Mouse (Mus musculus): ENCODE measurements around the gene Scoc. TPM values are rescaled to one million over a fixed set of nuclear protein-coding genes. Genes with fewer than 3 reads are reported as not detected.
"Not testable (repeated sequence)": the region's sequence is repeated elsewhere in the genome, so short reads cannot be mapped to it uniquely, and the experiment has no call there.

The Scoc gene
- total RNA-seq (2021), result 10 to 100 TPM; 52.2 to 55.3 TPM
- long read RNA-seq, experiment 1, transcript Scoc-203 (4 exons, 409 nt), result major isoform, 32 of 44 reads
- long read RNA-seq, experiment 1, partial matches to known transcripts, result 2 of 44 reads
- long read RNA-seq, experiment 1, other reads (novel, unspliced or antisense), result 5 of 44 reads
- long read RNA-seq, experiment 2, transcript Scoc-203 (4 exons, 409 nt), result major isoform, 29 of 38 reads
- long read RNA-seq, experiment 2, partial matches to known transcripts, result 1 of 38 reads
- long read RNA-seq, experiment 2, other reads (novel, unspliced or antisense), result 6 of 38 reads

DNA sequence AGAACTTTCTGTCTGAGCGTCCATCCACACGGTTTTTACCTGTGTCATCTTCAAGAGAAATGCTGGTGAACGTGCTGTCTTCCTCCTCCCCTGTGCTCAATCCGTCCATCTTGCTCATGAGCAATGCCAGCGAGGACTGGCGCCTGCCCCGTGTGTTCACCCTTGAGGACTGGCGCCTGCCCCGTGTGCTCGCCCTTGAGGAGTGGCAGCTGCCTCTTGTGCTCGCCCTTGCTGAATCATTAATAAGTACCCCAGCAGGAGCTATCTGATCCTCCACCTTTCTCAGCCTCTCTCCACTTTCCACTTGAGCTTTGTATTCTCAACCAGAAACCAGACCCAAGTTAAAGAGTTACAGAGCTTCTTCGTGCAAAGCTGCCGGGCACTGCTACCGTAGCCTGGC is at the start of gene Scoc:
Gene Scoc, minus strand, starts transcription at position 170 of the 400 bp plus-strand sequence.
- DNase-seq (ENCODE audit: low spot score), result no peak

DNA sequence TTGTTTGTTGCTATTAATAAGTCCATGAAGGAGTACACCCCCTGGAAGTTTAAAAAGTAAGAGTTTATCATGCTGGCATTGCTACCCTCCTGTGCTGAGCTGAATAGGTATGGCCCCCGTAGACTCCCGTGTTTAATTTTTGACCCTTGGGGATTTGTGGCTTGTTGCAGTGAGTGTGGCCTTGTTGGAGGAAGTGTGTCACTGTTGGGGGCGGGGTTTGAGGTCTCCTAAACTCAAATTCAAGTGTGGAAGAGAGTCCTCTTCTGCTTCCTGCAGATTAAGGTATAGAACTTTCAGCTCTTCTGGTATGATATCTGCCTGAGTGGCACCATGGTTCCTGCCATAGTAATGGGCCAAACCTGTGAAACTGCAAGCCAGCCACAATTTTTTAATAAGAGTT is 1.4 kb upstream of the Scoc start:
- DNase-seq (ENCODE audit: low spot score), result no peak

DNA sequence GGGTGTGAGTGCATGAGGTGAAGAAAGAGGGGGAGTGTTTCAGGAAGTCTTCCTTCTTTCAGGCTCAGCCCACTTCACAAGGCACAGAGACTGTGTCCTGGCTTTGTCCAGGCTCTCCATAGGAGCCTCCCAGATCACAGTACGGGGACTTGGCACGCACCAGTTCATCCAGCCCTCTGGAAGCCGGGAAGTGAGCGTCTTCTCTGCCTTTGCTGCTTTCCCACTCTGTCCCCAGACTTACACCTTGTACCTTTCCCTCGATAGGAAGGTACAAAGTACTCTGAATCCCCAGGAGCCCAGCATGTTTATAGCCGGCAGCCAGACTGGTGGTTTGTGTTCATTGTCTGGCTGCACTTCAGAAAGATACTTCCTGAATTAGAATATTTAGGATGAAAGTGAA is 1.1 kb downstream of the Scoc start:
- DNase-seq (ENCODE audit: low spot score), result no peak

DNA sequence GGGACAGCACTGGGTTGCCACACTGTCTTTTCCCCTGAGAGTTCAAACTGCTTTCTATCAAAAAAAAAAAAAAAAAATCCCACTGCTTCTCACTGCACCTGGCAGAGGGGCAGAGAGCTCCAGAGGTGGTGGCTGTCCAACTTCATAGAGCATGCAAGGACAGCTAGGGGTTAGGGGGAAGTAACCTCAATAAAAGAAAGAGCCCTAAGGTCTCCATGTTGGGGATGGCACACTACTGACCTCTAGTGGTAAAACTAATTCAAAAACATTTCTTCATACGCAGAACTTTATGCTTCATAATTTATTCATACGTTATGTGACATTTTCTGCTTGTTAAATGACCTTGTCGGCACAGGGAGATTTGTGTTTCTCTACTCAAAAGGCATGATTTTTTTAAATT is 7.1 kb downstream of the Scoc start:
- DNase-seq (ENCODE audit: low spot score), result no peak

DNA sequence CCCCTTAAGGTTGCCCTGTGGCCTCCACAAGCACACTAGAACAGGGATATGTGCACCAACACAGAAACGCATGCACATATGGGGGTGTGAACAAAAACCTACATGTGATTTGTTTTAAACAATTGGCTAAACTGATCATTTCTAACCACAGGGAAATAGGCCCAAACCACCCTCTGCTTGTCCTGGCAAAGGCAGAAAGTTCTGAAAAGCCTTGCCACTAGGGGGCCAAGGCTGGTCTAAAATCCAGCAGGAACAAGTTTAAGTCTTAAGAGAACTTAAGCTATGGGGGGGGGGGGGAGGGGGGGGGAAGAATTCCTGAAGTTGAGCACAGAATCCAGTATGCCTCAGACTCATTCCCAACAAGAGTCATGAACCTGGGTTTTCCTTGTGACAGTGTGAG is 8.2 kb downstream of the Scoc start:
- no peak for DNase-seq (ENCODE audit: low spot score)

DNA sequence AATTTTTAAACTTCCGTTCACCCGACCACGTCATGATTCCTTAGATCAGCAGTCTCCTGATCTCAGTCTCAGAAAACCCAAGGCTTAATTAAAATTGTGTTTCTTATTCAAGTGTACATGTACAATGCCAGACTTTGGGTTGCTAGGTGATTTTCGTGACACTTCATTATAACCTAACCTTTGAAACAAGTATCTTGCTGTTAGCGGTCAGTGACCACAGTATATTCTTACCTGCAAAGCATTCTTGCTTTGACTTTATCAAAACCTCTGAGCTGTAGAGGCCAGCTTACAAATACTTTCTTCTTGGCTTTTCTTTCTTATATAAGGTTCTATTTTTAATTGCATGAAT is 15.2 kb downstream of the Scoc start:
- no peak for DNase-seq (ENCODE audit: low spot score)

DNA sequence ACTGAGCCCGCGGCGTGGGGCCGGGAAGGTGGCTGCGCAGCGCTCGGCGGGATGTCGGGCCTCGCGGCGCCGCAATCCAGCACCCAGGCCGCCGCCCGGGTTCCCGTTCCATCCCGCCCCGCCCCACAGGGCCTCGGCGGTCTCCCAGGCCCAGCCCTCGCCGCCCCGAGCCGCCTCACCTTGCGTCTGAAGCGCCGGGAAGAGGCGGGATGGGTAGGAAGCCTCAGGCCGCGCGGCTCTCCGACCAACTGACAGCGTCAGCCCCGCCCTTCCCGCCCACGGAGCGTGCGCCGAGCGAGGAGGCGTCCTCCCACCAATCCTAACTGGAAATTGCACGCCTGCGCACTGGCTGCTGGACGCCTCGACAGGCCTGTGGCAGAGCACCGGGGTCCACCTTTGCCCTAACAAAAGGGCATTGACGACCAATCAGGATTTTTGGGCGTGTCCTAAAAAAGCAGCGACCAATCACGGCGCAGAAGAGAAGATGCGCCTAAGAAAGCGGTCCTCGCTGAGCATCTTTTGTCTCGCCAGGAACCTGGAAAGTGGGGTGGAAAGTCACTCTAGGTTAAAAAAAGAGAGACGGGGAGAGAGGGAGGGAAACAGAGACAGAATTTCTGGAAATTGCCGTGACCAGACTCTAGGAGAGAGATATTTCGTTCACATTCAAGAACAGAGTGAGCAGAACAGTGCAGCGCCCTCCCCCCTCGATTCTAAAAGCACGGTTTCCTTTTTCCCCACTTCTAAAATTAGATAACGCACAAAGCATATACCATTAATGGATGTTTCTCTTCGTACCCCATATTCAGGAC is 15.7 kb downstream of the Scoc start:
- peak; percentile 98 for DNase-seq (ENCODE audit: low spot score)

DNA sequence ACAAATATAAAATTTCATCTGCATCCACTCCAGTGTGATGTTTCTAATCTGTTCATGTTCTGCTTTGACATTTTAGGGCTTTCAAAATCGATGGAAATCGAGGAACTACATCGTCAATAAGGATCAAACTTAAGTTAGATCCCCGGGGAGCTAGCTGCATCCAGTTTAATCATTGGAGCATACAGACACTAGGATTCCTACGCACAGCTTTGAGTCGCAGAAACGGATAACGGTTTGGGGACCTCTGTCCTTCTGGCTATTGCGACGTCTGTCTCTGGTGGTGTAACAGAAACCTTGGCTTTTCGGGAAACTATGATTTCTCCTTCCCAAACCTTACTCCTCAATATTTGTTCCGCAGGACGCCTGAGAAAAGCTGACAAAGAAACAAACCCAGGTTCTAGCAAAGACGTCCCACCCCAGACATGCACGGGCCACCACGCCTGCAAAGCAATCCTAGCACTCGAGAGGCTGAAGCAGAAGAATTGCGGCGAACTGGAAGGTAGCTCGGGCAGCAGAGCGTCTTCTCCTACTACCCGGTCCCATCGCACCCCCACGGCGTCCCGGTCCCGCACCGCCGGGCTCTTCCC is 16.4 kb downstream of the Scoc start:
- peak; percentile 3 for DNase-seq (ENCODE audit: low spot score)

DNA sequence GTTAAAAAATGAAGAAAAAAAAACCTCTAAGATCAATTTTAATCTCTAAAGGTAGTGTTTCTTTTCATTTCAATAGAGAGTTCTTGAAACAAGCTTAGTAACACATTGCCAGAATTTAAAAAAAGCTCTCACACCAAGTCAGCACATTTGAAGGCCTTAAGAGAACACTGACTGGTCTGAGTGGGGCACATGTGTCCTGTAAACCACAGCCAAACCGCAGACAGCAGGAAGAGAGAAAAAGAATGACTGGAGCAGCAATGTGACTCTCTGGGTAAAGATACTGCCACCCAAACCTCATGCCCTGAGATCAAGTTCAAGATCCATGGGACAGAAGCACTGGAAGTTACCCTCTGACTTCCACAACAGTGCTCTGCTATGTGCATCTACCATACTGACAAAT is 21.1 kb downstream of the Scoc start:
- DNase-seq (ENCODE audit: low spot score), result no peak

DNA sequence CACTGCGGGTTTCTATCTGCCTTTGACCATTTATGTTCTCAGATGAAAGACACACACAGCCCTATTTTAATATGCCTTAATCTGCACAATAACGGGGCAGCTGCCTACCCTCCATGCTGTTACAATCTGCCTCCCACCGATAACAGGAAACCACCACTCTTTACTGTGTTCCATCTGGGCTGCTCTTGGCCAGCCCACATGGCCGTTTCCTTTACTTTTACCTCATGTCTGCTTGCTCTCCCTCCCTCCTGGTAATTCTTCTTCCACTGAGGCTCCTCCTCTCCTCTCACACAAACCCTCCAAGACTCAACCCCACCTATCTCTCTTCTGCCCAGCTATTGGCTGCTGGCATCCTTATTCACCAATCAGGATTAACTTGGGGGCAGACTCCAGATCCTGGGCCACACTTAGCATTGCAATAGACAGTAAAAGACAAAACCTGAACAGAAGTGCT is 29.1 kb downstream of the Scoc start:
- no peak for DNase-seq (ENCODE audit: low spot score)

DNA sequence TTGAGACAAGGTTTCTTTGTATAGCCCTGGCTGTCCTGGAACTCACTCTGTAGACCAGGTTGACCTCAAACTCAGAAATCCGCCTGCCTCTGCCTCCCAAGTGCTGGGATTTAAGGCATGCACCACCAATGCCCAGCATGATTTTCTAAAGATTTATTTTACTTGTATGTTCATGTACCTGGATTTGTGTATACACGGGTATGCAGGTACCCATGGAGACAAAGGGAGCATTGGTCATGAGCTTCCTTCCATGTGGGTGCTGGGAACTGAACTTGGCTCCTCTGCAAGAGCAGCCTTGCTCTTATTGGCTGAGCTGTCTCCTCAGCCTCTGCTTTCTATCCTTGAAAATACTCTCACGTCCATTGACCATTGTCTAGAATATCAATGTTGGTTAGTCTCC is 29.6 kb downstream of the Scoc start:
- DNase-seq (ENCODE audit: low spot score), result not testable (repeated sequence)

DNA sequence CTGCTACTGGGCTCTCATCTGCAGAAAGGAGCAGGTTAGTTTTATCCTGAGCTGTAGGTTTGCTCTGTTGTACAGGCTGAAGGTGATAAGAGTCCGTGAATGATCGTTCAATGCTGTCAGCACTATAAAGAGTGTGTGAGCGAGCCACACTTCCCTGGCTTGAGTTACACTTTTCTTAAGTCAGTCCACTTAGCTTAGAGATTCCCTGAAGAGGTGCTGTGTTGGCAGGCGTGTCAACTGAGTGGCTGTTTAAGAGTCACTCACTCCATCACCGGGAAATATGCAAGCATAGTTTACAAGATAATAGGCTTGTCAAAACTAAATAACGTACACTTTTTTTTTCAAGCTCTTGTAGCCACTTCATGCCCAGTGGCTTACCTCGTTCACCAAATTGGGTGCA is 31.2 kb downstream of the Scoc start:
- DNase-seq (ENCODE audit: low spot score), result no peak

DNA sequence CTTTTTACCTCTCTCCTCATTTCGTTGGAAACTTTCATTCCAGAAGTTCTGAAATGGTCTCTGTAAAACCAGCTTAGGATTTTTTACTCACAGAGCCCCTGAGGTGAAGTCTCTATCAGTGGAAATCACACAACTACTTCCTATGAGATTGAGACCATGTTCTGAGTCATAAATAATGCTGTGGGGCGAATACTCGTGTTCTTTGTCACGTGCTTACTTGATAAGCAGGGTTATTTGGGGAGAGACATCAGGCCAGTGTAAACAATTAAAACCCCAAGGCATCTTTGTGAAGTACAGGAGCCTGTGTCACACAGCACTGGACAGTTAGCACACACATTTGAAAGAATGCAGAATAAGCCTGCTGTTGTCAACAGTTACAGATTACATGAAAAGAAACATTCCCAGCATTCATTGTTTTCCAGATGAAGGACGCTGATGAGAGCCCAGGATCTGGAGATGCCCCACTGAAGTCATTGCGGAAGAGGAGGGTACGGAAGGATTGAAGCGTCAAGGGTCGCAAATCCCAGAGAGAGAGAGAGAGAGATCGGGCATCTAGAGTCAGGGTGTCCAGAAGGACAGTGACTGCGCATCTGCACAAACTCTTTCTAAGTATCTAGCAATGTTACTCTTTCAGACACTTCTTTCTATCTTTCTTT is 32.0 kb downstream of the Scoc start:
- DNase-seq (ENCODE audit: low spot score), result no peak

DNA sequence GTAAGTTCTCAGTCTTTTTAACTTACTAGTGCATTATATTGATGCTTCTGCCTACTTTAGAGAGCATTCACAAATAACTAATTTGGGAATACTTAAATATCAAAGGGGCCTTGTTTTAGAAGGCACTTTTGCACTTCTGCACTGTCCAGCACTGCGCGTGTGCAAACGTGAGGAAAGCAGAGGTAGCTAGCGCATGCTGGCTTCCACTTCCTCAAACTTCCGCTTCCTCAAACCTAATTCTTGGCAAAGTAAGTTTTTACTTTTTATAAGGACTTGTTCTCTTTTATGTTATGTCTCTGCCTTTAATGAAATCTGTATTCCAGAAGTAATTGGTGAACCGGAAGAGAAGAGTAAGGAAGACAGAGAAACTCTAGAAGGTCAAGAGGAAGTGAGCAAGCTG is 33.0 kb downstream of the Scoc start:
- no peak for DNase-seq (ENCODE audit: low spot score)

DNA sequence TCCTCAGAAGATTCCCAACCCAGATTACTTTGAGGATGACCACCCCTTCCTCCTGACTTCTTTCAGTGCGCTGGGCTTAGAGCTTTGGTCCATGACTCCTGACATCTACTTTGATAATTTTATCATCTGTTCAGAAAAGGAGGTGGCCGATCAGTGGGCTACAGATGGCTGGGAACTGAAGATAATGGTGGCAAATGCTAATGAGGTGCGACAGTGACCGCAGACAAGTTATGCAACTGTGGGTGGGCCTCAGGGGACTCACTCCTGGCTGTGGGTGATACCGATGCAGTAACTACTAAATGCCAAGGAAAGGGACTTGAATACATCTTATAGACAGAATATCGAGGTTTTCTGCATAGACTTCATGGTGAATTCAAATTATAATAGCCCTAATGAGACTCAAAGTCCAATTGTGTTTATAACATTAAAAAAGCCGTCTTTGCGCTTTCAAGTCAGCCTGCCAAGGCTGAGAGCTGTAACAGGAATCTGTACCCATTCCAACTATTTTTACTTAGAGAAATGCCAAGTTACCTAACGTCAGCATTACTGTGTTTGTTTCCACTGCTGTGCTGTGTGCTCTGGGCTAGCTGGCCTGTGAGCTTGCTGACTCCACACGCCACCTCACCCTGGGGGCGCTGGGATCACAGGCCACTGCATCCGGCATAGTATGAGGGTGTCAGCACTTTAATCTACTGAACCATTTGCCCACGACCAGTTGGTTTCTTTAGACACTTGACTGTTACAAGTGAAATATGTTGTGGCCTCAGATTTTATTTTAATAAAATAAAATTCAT is 35.0 kb downstream of the Scoc start:
- DNase-seq (ENCODE audit: low spot score), result no peak

DNA sequence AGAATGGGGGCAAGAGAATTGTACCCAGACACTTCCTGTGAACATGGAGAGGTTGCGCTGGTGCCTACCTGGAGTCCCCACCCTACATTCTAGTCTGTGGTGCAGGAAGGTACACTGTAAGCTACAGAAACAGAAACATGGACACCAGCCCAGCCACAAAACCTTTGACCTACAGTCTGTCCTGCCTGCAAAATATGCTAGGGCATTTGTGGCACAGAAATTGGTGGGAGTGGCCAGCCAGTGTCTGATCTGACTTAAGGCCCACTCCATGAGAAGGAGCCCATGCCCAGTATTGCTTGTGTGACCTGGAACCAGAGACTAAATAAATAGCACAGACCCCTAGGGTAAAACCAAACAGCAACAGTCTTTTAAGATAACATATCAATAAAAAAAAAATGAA is 36.8 kb downstream of the Scoc start:
- no peak for DNase-seq (ENCODE audit: low spot score)

DNA sequence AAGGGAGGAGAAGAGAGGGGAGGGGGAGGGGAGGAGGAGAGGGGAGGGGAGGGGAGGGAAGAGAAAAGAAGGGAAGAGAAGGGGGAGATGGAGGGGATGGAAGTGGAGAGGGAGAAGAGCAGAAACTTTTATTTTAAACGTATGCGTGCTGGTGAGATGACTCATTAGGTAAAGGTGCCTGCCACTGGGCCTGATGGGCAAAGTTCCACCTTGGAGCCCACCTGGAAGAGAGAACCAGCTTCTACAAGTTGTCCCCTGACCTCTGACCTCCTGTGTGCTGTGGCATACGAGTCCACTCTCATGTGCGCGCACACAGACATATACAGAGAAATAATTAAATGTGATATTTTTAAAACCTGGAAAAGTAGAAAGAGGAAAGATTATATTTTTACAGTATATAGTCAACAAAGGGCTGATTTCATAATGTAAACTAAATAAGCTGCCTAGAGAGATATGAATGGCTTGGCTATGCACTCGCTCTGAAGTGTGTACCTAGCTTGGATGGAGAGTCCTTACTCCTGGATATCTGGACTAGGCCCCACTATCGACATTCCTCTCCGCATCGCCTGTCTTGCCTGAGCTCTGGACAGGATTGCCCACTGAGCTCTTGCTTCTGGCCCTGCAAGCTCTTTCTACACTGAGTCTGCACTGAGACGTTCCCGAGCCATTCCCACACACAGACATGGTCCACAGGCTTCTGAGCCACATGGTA is 39.2 kb downstream of the Scoc start:
- DNase-seq (ENCODE audit: low spot score), result no peak

DNA sequence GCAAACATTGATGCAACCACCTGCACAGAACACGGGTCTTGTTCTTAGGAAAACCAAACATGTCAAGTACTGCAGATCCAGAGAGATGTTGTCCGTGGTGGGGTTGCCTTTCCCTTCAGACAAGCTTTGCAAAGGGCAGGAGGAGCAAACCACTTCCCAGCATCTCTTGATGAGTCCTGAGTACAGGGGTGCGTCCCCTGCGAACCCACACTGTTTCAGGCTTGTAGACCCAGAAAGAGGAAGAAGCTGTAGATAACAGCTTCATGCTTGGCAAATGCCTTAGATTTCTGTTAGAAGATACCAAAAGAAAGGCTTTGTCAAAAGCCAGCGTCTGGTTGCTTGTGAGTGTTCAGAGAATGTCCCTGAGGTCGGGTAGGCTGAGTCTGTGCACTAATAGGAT is 40.2 kb downstream of the Scoc start:
- no peak for DNase-seq (ENCODE audit: low spot score)

DNA sequence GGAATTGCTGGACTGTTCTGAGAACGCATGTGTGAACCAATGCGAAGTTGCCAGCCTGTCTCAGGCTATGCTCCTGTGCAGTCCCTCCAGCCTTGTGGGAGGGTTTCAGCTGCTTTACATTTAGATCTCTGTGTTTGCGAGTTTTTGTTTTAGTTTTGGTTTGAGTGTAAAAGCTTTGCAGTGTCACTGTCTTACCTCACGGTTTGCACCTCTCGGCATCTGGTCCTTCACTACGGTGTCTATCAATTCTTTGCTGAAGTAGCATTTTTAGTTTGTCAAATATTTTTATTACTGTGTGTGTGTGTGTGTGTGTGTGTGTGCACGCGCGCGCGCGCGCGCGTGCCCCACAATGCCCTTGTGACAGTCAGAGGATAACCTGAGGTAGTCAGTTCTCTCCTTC is 41.3 kb downstream of the Scoc start:
- no peak for DNase-seq (ENCODE audit: low spot score)

DNA sequence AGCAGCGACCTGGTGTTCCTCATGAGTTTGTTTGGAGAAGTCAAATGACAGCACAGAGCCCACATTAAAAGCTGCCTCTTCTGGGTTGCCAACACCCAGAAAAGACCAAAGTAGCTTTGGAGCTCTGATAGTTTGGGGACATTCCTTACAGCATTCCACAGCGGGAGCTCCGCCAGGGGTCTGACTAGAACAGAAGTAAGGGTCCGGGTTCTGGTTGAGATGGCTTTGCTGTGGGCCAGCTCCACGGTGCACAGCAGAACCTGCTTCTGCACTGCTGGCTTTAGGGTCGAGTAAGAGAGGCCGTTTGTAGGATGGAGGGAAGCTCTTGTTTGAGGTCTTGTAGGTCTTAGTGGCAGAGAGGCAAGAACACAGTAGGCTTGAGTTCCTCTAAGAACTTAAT is 49.7 kb downstream of the Scoc start:
- no peak for DNase-seq (ENCODE audit: low spot score)

DNA sequence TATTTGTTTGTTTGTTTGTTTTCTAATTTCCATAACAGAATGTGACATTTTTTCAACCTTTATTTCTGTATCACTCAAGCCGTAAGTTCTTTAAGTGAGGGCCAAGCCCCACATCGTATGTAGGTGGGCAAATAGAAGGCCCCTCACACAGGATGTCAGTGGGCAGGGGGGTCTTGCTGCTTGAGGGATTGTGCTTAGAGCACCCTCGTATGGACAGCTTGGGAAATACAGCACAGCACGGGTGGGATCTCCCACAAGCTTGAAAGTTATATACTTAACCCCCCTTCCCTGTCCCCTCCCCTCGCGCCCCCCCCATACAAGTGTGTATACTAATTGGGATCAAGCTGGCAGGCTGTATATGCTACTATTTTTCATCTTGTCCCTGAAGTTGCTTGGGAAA is 51.4 kb downstream of the Scoc start:
- DNase-seq (ENCODE audit: low spot score), result no peak

All from gastrocnemius, adult 18-20 months (tissue).